ENCODE assay signal across 9 mouse cellular contexts in genomic region chr4:54950136-54950535, GRCm38 (mm10). TPM values are rescaled to one million over a fixed set of nuclear protein-coding genes. Genes with fewer than 3 reads are reported as not detected.
A peak's percentile ranks its signal among the peaks of the same experiment; 100 is the strongest.
DNase-seq lines count a peak whose midpoint lies in the region; ATAC-seq and TF ChIP-seq lines count a peak whose summit lies in the region.
"Had no signal": no experiment of that assay in that cellular context is flagged by ENCODE, and none has a peak within 500 bp of the region (broad histone marks: within the 10 kb centered on the region; RNA-seq: fewer than 3 reads in every experiment).

No protein-coding gene starts in this region.

- H3K36me3 ChIP-seq in liver, embryonic 12.5 days, result no peaks in the 10 kb centered on the region
- H3K36me3 ChIP-seq in liver, postnatal 0 days (replicated peaks; ENCODE audit: insufficient read depth, low read length), result no peaks in the 10 kb centered on the region
- peaks cover 8% of the 10 kb centered on the region for H3K36me3 ChIP-seq in forebrain, embryonic 12.5 days (replicated peaks)
- no peaks in the 10 kb centered on the region for H3K36me3 ChIP-seq in intestine, embryonic 16.5 days (ENCODE audit: control insufficient read depth, insufficient read depth, low read length)
- H3K36me3 ChIP-seq in neural tube, embryonic 15.5 days, result no peaks in the 10 kb centered on the region

- H3K4me3 ChIP-seq in liver, embryonic 12.5 days, result no peak overlapping the region
- H3K4me3 ChIP-seq in liver, postnatal 0 days (ENCODE audit: low read depth, low read length), result no peak overlapping the region
- H3K4me3 ChIP-seq in forebrain, embryonic 12.5 days (replicated peaks), result peak overlapping the region; percentile 79
- H3K4me3 ChIP-seq in intestine, embryonic 16.5 days (ENCODE audit: low read length), result peak overlapping the region; percentile 78; the same call in 1 of the 2 replicates
- peak overlapping the region; percentile 80 for H3K4me3 ChIP-seq in neural tube, embryonic 15.5 days (replicated peaks)

- no peak for TF ChIP-seq CTCF in liver, postnatal 0 days (IDR thresholded peaks at IDR 0.05; ENCODE audit: low read depth)

- no peak for TF ChIP-seq EP300 in liver, postnatal 0 days (IDR thresholded peaks at IDR 0.05; ENCODE audit: low read depth)

- H3K27ac ChIP-seq in liver, embryonic 12.5 days, result no peak overlapping the region
- H3K27ac ChIP-seq in liver, postnatal 0 days (ENCODE audit: low read depth), result no peak overlapping the region
- H3K27ac ChIP-seq in forebrain, embryonic 12.5 days, result peak overlapping the region; percentile 99
- peak overlapping the region; percentile 95 for H3K27ac ChIP-seq in intestine, embryonic 16.5 days (ENCODE audit: low read length)
- peak overlapping the region; percentile 97 for H3K27ac ChIP-seq in neural tube, embryonic 15.5 days (replicated peaks)

- no peak overlapping the region for H3K9ac ChIP-seq in liver, embryonic 12.5 days
- no peak overlapping the region for H3K9ac ChIP-seq in liver, postnatal 0 days (replicated peaks)
- H3K9ac ChIP-seq in forebrain, embryonic 12.5 days, result peak overlapping the region; percentile 86
- H3K9ac ChIP-seq in intestine, embryonic 16.5 days (ENCODE audit: low read depth, low read length), result peak overlapping the region; percentile 82; the same call in 1 of the 2 replicates
- peak overlapping the region; percentile 87 for H3K9ac ChIP-seq in neural tube, embryonic 15.5 days (replicated peaks)

- H3K4me1 ChIP-seq in liver, embryonic 12.5 days, result no peaks in the 10 kb centered on the region
- peaks cover 3% of the 10 kb centered on the region for H3K4me1 ChIP-seq in liver, postnatal 0 days (ENCODE audit: insufficient read depth)
- peaks cover 38% of the 10 kb centered on the region for H3K4me1 ChIP-seq in forebrain, embryonic 12.5 days
- peaks cover 25% of the 10 kb centered on the region for H3K4me1 ChIP-seq in intestine, embryonic 16.5 days (ENCODE audit: control insufficient read depth, insufficient read depth, low read length)
- peaks cover 54% of the 10 kb centered on the region for H3K4me1 ChIP-seq in neural tube, embryonic 15.5 days

- H3K9me3 ChIP-seq in liver, embryonic 12.5 days (replicated peaks), result no peaks in the 10 kb centered on the region
- H3K9me3 ChIP-seq in liver, postnatal 0 days (ENCODE audit: low read length), result no peaks in the 10 kb centered on the region
- H3K9me3 ChIP-seq in forebrain, embryonic 12.5 days, result no peaks in the 10 kb centered on the region
- H3K9me3 ChIP-seq in intestine, embryonic 16.5 days (ENCODE audit: control insufficient read depth, low read length), result no peaks in the 10 kb centered on the region
- H3K9me3 ChIP-seq in neural tube, embryonic 15.5 days (replicated peaks), result no peaks in the 10 kb centered on the region

- ATAC-seq in liver, embryonic 12.5 days, result no peak
- no peak for ATAC-seq in liver, postnatal 0 days
- no peak for ATAC-seq in forebrain, embryonic 12.5 days (ENCODE audit: low FRiP score)
- ATAC-seq in intestine, embryonic 16.5 days, result no peak
- no peak for ATAC-seq in neural tube, embryonic 15.5 days (ENCODE audit: low FRiP score)
- ATAC-seq: Patski had no signal

- 12% methylated on average over 2 of the region's 2 CpGs for WGBS in liver, embryonic 12.5 days (ENCODE audit: insufficient replicate concordance)
- WGBS in liver, postnatal 0 days (ENCODE audit: insufficient replicate concordance), result 31% methylated on average over 2 of the region's 2 CpGs
- WGBS in forebrain, embryonic 12.5 days, result 22% methylated on average over 2 of the region's 2 CpGs
- WGBS in intestine, embryonic 16.5 days, result 23% methylated on average over 2 of the region's 2 CpGs
- WGBS in neural tube, embryonic 15.5 days, result 15% methylated on average over 2 of the region's 2 CpGs

- no peak for DNase-seq in liver, postnatal 0 days
- no peak for DNase-seq in spleen, adult 18-20 months
- DNase-seq in frontal cortex, postnatal 10 days (ENCODE audit: low spot score in 2 of 2), result no peak
- DNase-seq: gastrocnemius, postnatal 14 days had no signal

- peaks cover 58% of the 10 kb centered on the region for H3K27me3 ChIP-seq in liver, embryonic 12.5 days (replicated peaks)
- peaks cover 43% of the 10 kb centered on the region for H3K27me3 ChIP-seq in liver, postnatal 0 days (ENCODE audit: insufficient read depth, low read length)
- H3K27me3 ChIP-seq in forebrain, embryonic 12.5 days, result no peaks in the 10 kb centered on the region
- no peaks in the 10 kb centered on the region for H3K27me3 ChIP-seq in intestine, embryonic 16.5 days (replicated peaks; ENCODE audit: control insufficient read depth, insufficient read depth, low read length)
- no peaks in the 10 kb centered on the region for H3K27me3 ChIP-seq in neural tube, embryonic 15.5 days (replicated peaks)
- H3K27me3 ChIP-seq: Patski had no signal

- peak overlapping the region; percentile 65; the same call in 1 of the 2 replicates for H3K4me2 ChIP-seq in liver, embryonic 12.5 days
- no peak overlapping the region; the same call in 1 of the 2 replicates for H3K4me2 ChIP-seq in liver, postnatal 0 days (ENCODE audit: low read depth, low read length)
- peak overlapping the region; percentile 78 for H3K4me2 ChIP-seq in forebrain, embryonic 12.5 days
- H3K4me2 ChIP-seq in intestine, embryonic 16.5 days (ENCODE audit: low read depth, low read length), result peak overlapping the region; percentile 82
- peak overlapping the region; percentile 85 for H3K4me2 ChIP-seq in neural tube, embryonic 15.5 days

RNA-seq across cellular contexts. Expression of gene Zfp462, which starts 5.3 kb away (rescaled TPM):
- 0.33 and 0.38 TPM in 2 replicates for polyA plus RNA-seq in liver, embryonic 12.5 days (2016; fragmentation: Nextera tagmentation; extraction: Ambion mirVana)
- 0.08 and 0.14 TPM in 2 replicates for polyA plus RNA-seq in liver, postnatal 0 days (2015; fragmentation: Nextera tagmentation; extraction: Ambion mirVana)
- 21.2 and 21.6 TPM in 2 replicates for polyA plus RNA-seq in forebrain, embryonic 12.5 days (2016; fragmentation: Nextera tagmentation; extraction: Ambion mirVana)
- 2.2 and 2.4 TPM in 2 replicates for polyA plus RNA-seq in intestine, embryonic 16.5 days (2015; fragmentation: Nextera tagmentation; extraction: Ambion mirVana)
- polyA plus RNA-seq in neural tube, embryonic 15.5 days (2015; fragmentation: Nextera tagmentation; extraction: Ambion mirVana), result 8.2 and 9.2 TPM in 2 replicates

Comparison
In these comparisons a context has a peak if more than half of its experiments do, and no peak if none do; other contexts are left out.
1. H3K27ac ChIP-seq: peak in forebrain, embryonic 12.5 days (single experiment), intestine, embryonic 16.5 days (single experiment) and neural tube, embryonic 15.5 days (single experiment); none in liver, embryonic 12.5 days (single experiment) and liver, postnatal 0 days (single experiment).
2. H3K4me3 ChIP-seq: peak in forebrain, embryonic 12.5 days (single experiment), intestine, embryonic 16.5 days (single experiment) and neural tube, embryonic 15.5 days (single experiment); none in liver, embryonic 12.5 days (single experiment) and liver, postnatal 0 days (single experiment).
3. H3K9ac ChIP-seq: peak in forebrain, embryonic 12.5 days (single experiment), intestine, embryonic 16.5 days (single experiment) and neural tube, embryonic 15.5 days (single experiment); none in liver, embryonic 12.5 days (single experiment) and liver, postnatal 0 days (single experiment).